Mouse (Mus musculus): ENCODE measurements around the gene Itga8. TPM values are rescaled to one million over a fixed set of nuclear protein-coding genes. Genes with fewer than 3 reads are reported as not detected.

Gene Itga8
- polyA plus RNA-seq, 1 experiment from 2014 or later, result 27.5 TPM

DNA sequence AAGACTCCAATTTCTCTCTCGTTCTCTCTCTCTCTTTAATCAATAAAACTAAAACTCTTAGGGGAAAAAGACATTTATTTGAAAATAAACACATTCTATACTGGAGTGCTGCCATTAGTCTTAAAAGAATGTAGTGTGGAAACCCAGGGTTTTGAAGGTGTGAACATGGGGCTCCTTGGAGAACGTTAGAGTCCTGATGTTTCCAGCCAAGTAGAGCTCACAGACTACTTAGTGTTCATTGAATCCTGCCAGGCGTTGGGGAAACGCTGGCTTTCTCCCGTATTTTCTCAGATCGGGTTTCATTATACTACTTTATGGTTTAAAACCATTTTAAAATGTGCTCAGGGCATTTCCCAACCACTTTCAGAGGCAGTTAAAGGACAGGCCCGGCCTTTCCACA, 103.0 kb downstream of the Itga8 start:
- DNase-seq (ENCODE audit: low spot score) (no peak), ATAC-seq (replicated peaks; ENCODE audit: low FRiP score, low TSS enrichment, low read depth) (no peak)
- Histone ChIP-seq H3K4me1 (replicated peaks; ENCODE audit: control insufficient read depth, insufficient read depth, low read length) (no peaks in the 10 kb centered on the region), H3K9ac (ENCODE audit: low read length) (no peak overlapping the region), H3K27me3 (replicated peaks; ENCODE audit: control insufficient read depth, insufficient read depth, low read length) (no peaks in the 10 kb centered on the region), H3K27ac (ENCODE audit: low read depth) (no peak overlapping the region), H3K4me3 (ENCODE audit: low read depth, low read length) (no peak overlapping the region), H3K9me3 (ENCODE audit: control insufficient read depth, low read length) (no peaks in the 10 kb centered on the region), H3K4me2 (ENCODE audit: low read length) (no peak overlapping the region), H3K36me3 (ENCODE audit: control insufficient read depth, insufficient read depth, low read length) (no peaks in the 10 kb centered on the region)
- WGBS, result 73% methylated on average over 7 of the region's 7 CpGs

GRCm38 (mm10) chr2:12198214-12198613, 103.5 kb downstream of the Itga8 start:
- no peak overlapping the region for H3K9ac ChIP-seq (ENCODE audit: low read length)
- H3K4me3 ChIP-seq (ENCODE audit: low read depth, low read length), result no peak overlapping the region
- H3K4me1 ChIP-seq (replicated peaks; ENCODE audit: control insufficient read depth, insufficient read depth, low read length), result no peaks in the 10 kb centered on the region
- H3K36me3 ChIP-seq (ENCODE audit: control insufficient read depth, insufficient read depth, low read length), result no peaks in the 10 kb centered on the region
- no peaks in the 10 kb centered on the region for H3K27me3 ChIP-seq (replicated peaks; ENCODE audit: control insufficient read depth, insufficient read depth, low read length)
- ATAC-seq (replicated peaks; ENCODE audit: low FRiP score, low TSS enrichment, low read depth) (no peak), DNase-seq (ENCODE audit: low spot score) (no peak)
- no peak overlapping the region for H3K4me2 ChIP-seq (ENCODE audit: low read length)
- 88% methylated on average over 3 of the region's 3 CpGs for WGBS
- no peak overlapping the region for H3K27ac ChIP-seq (ENCODE audit: low read depth)
- no peaks in the 10 kb centered on the region for H3K9me3 ChIP-seq (ENCODE audit: control insufficient read depth, low read length)

- H3K9ac ChIP-seq (ENCODE audit: low read length), result no peak overlapping the region
- WGBS, result 91% methylated on average over 4 of the region's 4 CpGs
- no peak overlapping the region for H3K27ac ChIP-seq (ENCODE audit: low read depth)
- H3K4me1 ChIP-seq (replicated peaks; ENCODE audit: control insufficient read depth, insufficient read depth, low read length), result no peaks in the 10 kb centered on the region
- no peaks in the 10 kb centered on the region for H3K27me3 ChIP-seq (replicated peaks; ENCODE audit: control insufficient read depth, insufficient read depth, low read length)
- no peak overlapping the region for H3K4me2 ChIP-seq (ENCODE audit: low read length)
- ATAC-seq (replicated peaks; ENCODE audit: low FRiP score, low TSS enrichment, low read depth) (no peak), DNase-seq (ENCODE audit: low spot score) (no peak)
- H3K4me3 ChIP-seq (ENCODE audit: low read depth, low read length), result no peak overlapping the region
- H3K36me3 ChIP-seq (ENCODE audit: control insufficient read depth, insufficient read depth, low read length), result no peaks in the 10 kb centered on the region
- H3K9me3 ChIP-seq (ENCODE audit: control insufficient read depth, low read length), result no peaks in the 10 kb centered on the region
Measured at GRCm38 (mm10) chr2:12197711-12198110, 104.0 kb downstream of the Itga8 start.

- WGBS, result 40% methylated on average over 6 of the region's 6 CpGs
Measured at GRCm38 (mm10) chr2:12189026-12189425, 112.7 kb downstream of the Itga8 start.

DNA sequence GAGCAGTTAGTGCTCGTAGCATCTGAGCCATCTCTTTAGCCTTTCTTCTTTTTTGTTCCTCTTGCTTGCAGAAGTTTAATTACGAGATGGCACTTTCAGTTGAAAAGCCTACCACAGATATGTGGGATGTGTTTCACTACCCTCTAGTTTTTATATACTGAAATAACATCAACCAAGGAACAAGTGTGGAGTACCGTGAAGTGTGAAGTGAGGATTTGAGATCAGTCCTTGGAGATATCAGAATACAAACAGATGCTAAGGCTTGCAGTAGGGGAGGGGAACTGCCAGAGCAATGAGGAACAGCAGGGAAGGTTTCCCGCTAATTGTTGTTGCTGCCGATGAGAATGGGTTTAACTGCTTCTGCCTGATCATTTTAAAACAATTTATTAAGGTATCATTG, 114.1 kb downstream of the Itga8 start:
- no peak overlapping the region for H3K9ac ChIP-seq (ENCODE audit: low read length)

More at GRCm38 (mm10) chr2:12189026-12189425, 112.7 kb downstream of the Itga8 start:
- ATAC-seq (replicated peaks; ENCODE audit: low FRiP score, low TSS enrichment, low read depth) (no peak), DNase-seq (ENCODE audit: low spot score) (no peak)
- Histone ChIP-seq H3K27me3 (replicated peaks; ENCODE audit: control insufficient read depth, insufficient read depth, low read length) (no peaks in the 10 kb centered on the region), H3K9ac (ENCODE audit: low read length) (no peak overlapping the region), H3K4me3 (ENCODE audit: low read depth, low read length) (no peak overlapping the region), H3K27ac (ENCODE audit: low read depth) (no peak overlapping the region), H3K36me3 (ENCODE audit: control insufficient read depth, insufficient read depth, low read length) (peaks cover 10% of the 10 kb centered on the region; the same call in 1 of the 2 replicates), H3K4me1 (replicated peaks; ENCODE audit: control insufficient read depth, insufficient read depth, low read length) (no peaks in the 10 kb centered on the region), H3K9me3 (ENCODE audit: control insufficient read depth, low read length) (no peaks in the 10 kb centered on the region), H3K4me2 (ENCODE audit: low read length) (no peak overlapping the region)

GRCm38 (mm10) chr2:12182402-12182948, 119.2 kb downstream of the Itga8 start:
- ATAC-seq (replicated peaks; ENCODE audit: low FRiP score, low TSS enrichment, low read depth) (no peak), DNase-seq (ENCODE audit: low spot score) (no peak)
- no peaks in the 10 kb centered on the region for H3K9me3 ChIP-seq (ENCODE audit: control insufficient read depth, low read length)
- H3K4me1 ChIP-seq (replicated peaks; ENCODE audit: control insufficient read depth, insufficient read depth, low read length), result no peaks in the 10 kb centered on the region
- H3K9ac ChIP-seq (ENCODE audit: low read length), result no peak overlapping the region
- H3K27me3 ChIP-seq (replicated peaks; ENCODE audit: control insufficient read depth, insufficient read depth, low read length), result no peaks in the 10 kb centered on the region
- no peak overlapping the region for H3K27ac ChIP-seq (ENCODE audit: low read depth)
- no peaks in the 10 kb centered on the region for H3K36me3 ChIP-seq (ENCODE audit: control insufficient read depth, insufficient read depth, low read length)
- no peak overlapping the region for H3K4me2 ChIP-seq (ENCODE audit: low read length)
- WGBS, result 71% methylated on average over 8 of the region's 8 CpGs
- H3K4me3 ChIP-seq (ENCODE audit: low read depth, low read length), result no peak overlapping the region

More for the DNA sequence above, 114.1 kb downstream of the Itga8 start:
- Histone ChIP-seq H3K4me2 (ENCODE audit: low read length) (no peak overlapping the region), H3K27me3 (replicated peaks; ENCODE audit: control insufficient read depth, insufficient read depth, low read length) (no peaks in the 10 kb centered on the region), H3K27ac (ENCODE audit: low read depth) (no peak overlapping the region), H3K36me3 (ENCODE audit: control insufficient read depth, insufficient read depth, low read length) (peaks cover 10% of the 10 kb centered on the region; the same call in 1 of the 2 replicates), H3K9me3 (ENCODE audit: control insufficient read depth, low read length) (no peaks in the 10 kb centered on the region), H3K4me3 (ENCODE audit: low read depth, low read length) (no peak overlapping the region), H3K4me1 (replicated peaks; ENCODE audit: control insufficient read depth, insufficient read depth, low read length) (no peaks in the 10 kb centered on the region)
- WGBS, result 60% methylated on average over 5 of the region's 5 CpGs
- DNase-seq (ENCODE audit: low spot score), result no peak
- ATAC-seq (replicated peaks; ENCODE audit: low FRiP score, low TSS enrichment, low read depth), result no peak

- Histone ChIP-seq H3K27ac (ENCODE audit: low read depth) (no peak overlapping the region), H3K4me3 (ENCODE audit: low read depth, low read length) (no peak overlapping the region), H3K4me2 (ENCODE audit: low read length) (no peak overlapping the region), H3K36me3 (ENCODE audit: control insufficient read depth, insufficient read depth, low read length) (no peaks in the 10 kb centered on the region), H3K9ac (ENCODE audit: low read length) (no peak overlapping the region), H3K9me3 (ENCODE audit: control insufficient read depth, low read length) (no peaks in the 10 kb centered on the region), H3K4me1 (replicated peaks; ENCODE audit: control insufficient read depth, insufficient read depth, low read length) (no peaks in the 10 kb centered on the region), H3K27me3 (replicated peaks; ENCODE audit: control insufficient read depth, insufficient read depth, low read length) (no peaks in the 10 kb centered on the region)
- WGBS, result 52% methylated on average over 2 of the region's 2 CpGs
- ATAC-seq (replicated peaks; ENCODE audit: low FRiP score, low TSS enrichment, low read depth) (no peak), DNase-seq (ENCODE audit: low spot score) (no peak)
Measured at GRCm38 (mm10) chr2:12180635-12181034, 121.1 kb downstream of the Itga8 start.

- H3K27ac ChIP-seq (ENCODE audit: low read depth), result no peak overlapping the region
- WGBS, result 78% methylated on average over 7 of the region's 7 CpGs
- no peaks in the 10 kb centered on the region for H3K4me1 ChIP-seq (replicated peaks; ENCODE audit: control insufficient read depth, insufficient read depth, low read length)
- no peaks in the 10 kb centered on the region for H3K27me3 ChIP-seq (replicated peaks; ENCODE audit: control insufficient read depth, insufficient read depth, low read length)
- DNase-seq (ENCODE audit: low spot score) (no peak), ATAC-seq (replicated peaks; ENCODE audit: low FRiP score, low TSS enrichment, low read depth) (no peak)
- no peak overlapping the region for H3K4me3 ChIP-seq (ENCODE audit: low read depth, low read length)
- H3K9me3 ChIP-seq (ENCODE audit: control insufficient read depth, low read length), result no peaks in the 10 kb centered on the region
- peaks cover 14% of the 10 kb centered on the region for H3K36me3 ChIP-seq (ENCODE audit: control insufficient read depth, insufficient read depth, low read length)
- H3K9ac ChIP-seq (ENCODE audit: low read length), result no peak overlapping the region
- no peak overlapping the region for H3K4me2 ChIP-seq (ENCODE audit: low read length)
Measured at GRCm38 (mm10) chr2:12174722-12175427, 126.8 kb downstream of the Itga8 start.

- H3K4me1 ChIP-seq (replicated peaks; ENCODE audit: control insufficient read depth, insufficient read depth, low read length), result no peaks in the 10 kb centered on the region
- no peak overlapping the region for H3K4me2 ChIP-seq (ENCODE audit: low read length)
- no peak for ATAC-seq (replicated peaks; ENCODE audit: low FRiP score, low TSS enrichment, low read depth)
- H3K27ac ChIP-seq (ENCODE audit: low read depth), result no peak overlapping the region
- DNase-seq (ENCODE audit: low spot score), result no peak
- no peak overlapping the region for H3K4me3 ChIP-seq (ENCODE audit: low read depth, low read length)
- H3K27me3 ChIP-seq (replicated peaks; ENCODE audit: control insufficient read depth, insufficient read depth, low read length), result no peaks in the 10 kb centered on the region
- H3K9ac ChIP-seq (ENCODE audit: low read length), result no peak overlapping the region
- H3K9me3 ChIP-seq (ENCODE audit: control insufficient read depth, low read length), result no peaks in the 10 kb centered on the region
- H3K36me3 ChIP-seq (ENCODE audit: control insufficient read depth, insufficient read depth, low read length), result peaks cover 14% of the 10 kb centered on the region
Measured at GRCm38 (mm10) chr2:12170221-12170620, 131.5 kb downstream of the Itga8 start.
